Mouse (Mus musculus) limb, embryonic 10.5 days (tissue): Measurements from ENCODE around the gene Kif12. TPM values are rescaled to one million over a fixed set of nuclear protein-coding genes. Genes with fewer than 3 reads are reported as not detected.
A peak's percentile ranks its signal among the peaks of the same experiment; 100 is the strongest.

Experiments
- DNase-seq: peaks from one replicate; pipeline ENCODE4 v3.0.0-alpha.2; 2017; ENCODE audit warnings: low spot score
- H3K27ac ChIP-seq: fragments of 300-500 bp; sonication (generic); 2 replicates; pipeline ENCODE4 v1.5.1; 2016; ENCODE audit warnings: mild to moderate bottlenecking
- H3K27me3 ChIP-seq: fragments of 300-500 bp; sonication (generic); 2 replicates; pipeline ENCODE4 v1.6.1; 2016; ENCODE audit warnings: low read depth, mild to moderate bottlenecking; ENCODE audit not compliant: poor library complexity, severe bottlenecking
- H3K36me3 ChIP-seq: fragments of 300-500 bp; sonication (generic); 2 replicates; pipeline ENCODE4 v1.6.1; 2016; ENCODE audit warnings: mild to moderate bottlenecking, moderate library complexity
- H3K4me1 ChIP-seq: fragments of 300-500 bp; sonication (generic); 2 replicates; pipeline ENCODE4 v1.6.1; 2016
- H3K4me3 ChIP-seq: fragments of 300-500 bp; sonication (generic); 2 replicates; pipeline ENCODE4 v1.5.1; 2016; ENCODE audit warnings: mild to moderate bottlenecking, moderate library complexity
- H3K9me3 ChIP-seq: fragments of 300-500 bp; sonication (generic); replicated peaks from 2 replicates; pipeline ENCODE4 v1.6.1; 2016; ENCODE audit warnings: mild to moderate bottlenecking
- WGBS: fragments of 180-500 bp; shearing (Covaris S2); methylation state at CpG from one replicate; pipeline ENCODE4 v1.1.7; 2016; 5-methylcytosine and 5-hydroxymethylcytosine counted together
- polyA plus RNA-seq: library from polyadenylated mRNA; unstranded; fragments of >200 nt; fragmentation: Nextera tagmentation; extraction: Ambion mirVana; gene quantifications from 2 replicates; pipeline ENCODE4 v1.2.1, GENCODE M21; 2016

Gene Kif12
- polyA plus RNA-seq, 1 experiment from 2014 or later: 0.08 TPM

- no peak overlapping the region for H3K4me3 ChIP-seq
- peaks cover 18% of the 10 kb centered on the region for H3K4me1 ChIP-seq
- 80% methylated on average over 2 of the region's 2 CpGs for WGBS
- H3K27me3 ChIP-seq: no peaks in the 10 kb centered on the region
- H3K27ac ChIP-seq: peak overlapping the region; percentile 53; the same call in 1 of the 2 replicates
- no peaks in the 10 kb centered on the region for H3K9me3 ChIP-seq
- H3K36me3 ChIP-seq: no peaks in the 10 kb centered on the region
- DNase-seq: no peak
These were observed 22.4 kb upstream of the Kif12 start for GRCm38 (mm10) chr4:63194366-63194765.

- WGBS: 69% methylated on average over 5 of the region's 5 CpGs
- H3K27me3 ChIP-seq: no peaks in the 10 kb centered on the region
- peak overlapping the region; percentile 30; the same call in 1 of the 2 replicates for H3K27ac ChIP-seq
- peaks cover 18% of the 10 kb centered on the region for H3K4me1 ChIP-seq
- H3K4me3 ChIP-seq: no peak overlapping the region
- no peak for DNase-seq
- H3K9me3 ChIP-seq: no peaks in the 10 kb centered on the region
- no peaks in the 10 kb centered on the region for H3K36me3 ChIP-seq
These were observed 19.7 kb upstream of the Kif12 start for GRCm38 (mm10) chr4:63191641-63192040.

- WGBS: 75% methylated on average over 21 of the region's 21 CpGs
- Histone ChIP-seq H3K4me1 (peaks cover 14% of the 10 kb centered on the region), H3K9me3 (no peaks in the 10 kb centered on the region), H3K27ac (peak overlapping the region; percentile 71), H3K4me3 (no peak overlapping the region), H3K27me3 (0 out of 2 replicates have a peak, but pooled peaks cover 3% of the 10 kb centered on the region), H3K36me3 (no peaks in the 10 kb centered on the region)
- peak; percentile 44 for DNase-seq
These were observed 14.4 kb upstream of the Kif12 start for GRCm38 (mm10) chr4:63186281-63186870.

- Histone ChIP-seq H3K27ac (peak overlapping the region; percentile 30; the same call in 1 of the 2 replicates), H3K27me3 (0 out of 2 replicates have a peak, but pooled peaks cover 3% of the 10 kb centered on the region), H3K9me3 (no peaks in the 10 kb centered on the region), H3K36me3 (no peaks in the 10 kb centered on the region), H3K4me3 (no peak overlapping the region), H3K4me1 (peaks cover 4% of the 10 kb centered on the region)
- peak; percentile 77 for DNase-seq
- 11% methylated on average over 5 of the region's 5 CpGs for WGBS
These were observed 9.6 kb upstream of the Kif12 start for GRCm38 (mm10) chr4:63181556-63181955.

GRCm38 (mm10) chr4:63171122-63171521, 809 bp downstream of the Kif12 start:
- Histone ChIP-seq H3K4me3 (no peak overlapping the region), H3K4me1 (no peaks in the 10 kb centered on the region)
- no peak for DNase-seq

GRCm38 (mm10) chr4:63170061-63170460, 1.9 kb downstream of the Kif12 start:
- 87% methylated on average over 4 of the region's 4 CpGs for WGBS
- no peak overlapping the region for H3K27ac ChIP-seq
- peaks cover 37% of the 10 kb centered on the region for H3K27me3 ChIP-seq
- H3K4me3 ChIP-seq: no peak overlapping the region
- H3K36me3 ChIP-seq: no peaks in the 10 kb centered on the region
- H3K9me3 ChIP-seq: no peaks in the 10 kb centered on the region
- no peaks in the 10 kb centered on the region for H3K4me1 ChIP-seq
- no peak for DNase-seq

More at GRCm38 (mm10) chr4:63171122-63171521, 809 bp downstream of the Kif12 start:
- Histone ChIP-seq H3K9me3 (no peaks in the 10 kb centered on the region), H3K36me3 (no peaks in the 10 kb centered on the region), H3K27ac (no peak overlapping the region), H3K27me3 (peaks cover 37% of the 10 kb centered on the region)
- 40% methylated on average over 24 of the region's 24 CpGs for WGBS

GRCm38 (mm10) chr4:63166323-63166722, 5.6 kb downstream of the Kif12 start:
- Histone ChIP-seq H3K36me3 (no peaks in the 10 kb centered on the region), H3K4me3 (no peak overlapping the region), H3K4me1 (no peaks in the 10 kb centered on the region), H3K27me3 (peaks cover 22% of the 10 kb centered on the region), H3K27ac (no peak overlapping the region), H3K9me3 (no peaks in the 10 kb centered on the region)
- DNase-seq: no peak
- 94% methylated on average over 5 of the region's 5 CpGs for WGBS

GRCm38 (mm10) chr4:63165636-63166035, 6.3 kb downstream of the Kif12 start:
- H3K27ac ChIP-seq: no peak overlapping the region
- H3K4me3 ChIP-seq: no peak overlapping the region
- 92% methylated on average over 4 of the region's 4 CpGs for WGBS

GRCm38 (mm10) chr4:63158961-63159592, 12.9 kb downstream of the Kif12 start:
- Histone ChIP-seq H3K4me1 (no peaks in the 10 kb centered on the region), H3K4me3 (no peak overlapping the region), H3K27ac (peak overlapping the region; percentile 19; the same call in 1 of the 2 replicates), H3K9me3 (no peaks in the 10 kb centered on the region), H3K36me3 (no peaks in the 10 kb centered on the region), H3K27me3 (no peaks in the 10 kb centered on the region; the same call in 1 of the 2 replicates)
- 22% methylated on average over 5 of the region's 5 CpGs for WGBS
- peak; percentile 85 for DNase-seq

More at GRCm38 (mm10) chr4:63165636-63166035, 6.3 kb downstream of the Kif12 start:
- Histone ChIP-seq H3K4me1 (no peaks in the 10 kb centered on the region), H3K27me3 (peaks cover 16% of the 10 kb centered on the region), H3K36me3 (no peaks in the 10 kb centered on the region), H3K9me3 (no peaks in the 10 kb centered on the region)
- no peak for DNase-seq

- Histone ChIP-seq H3K27me3 (no peaks in the 10 kb centered on the region; the same call in 1 of the 2 replicates), H3K4me3 (no peak overlapping the region), H3K9me3 (no peaks in the 10 kb centered on the region), H3K36me3 (no peaks in the 10 kb centered on the region), H3K4me1 (no peaks in the 10 kb centered on the region), H3K27ac (no peak overlapping the region)
- DNase-seq: no peak
- WGBS: 92% methylated on average over 7 of the region's 7 CpGs
These were observed 13.7 kb downstream of the Kif12 start for GRCm38 (mm10) chr4:63158192-63158591.

- WGBS: 71% methylated on average over 8 of the region's 8 CpGs
- Histone ChIP-seq H3K4me3 (no peak overlapping the region), H3K27me3 (no peaks in the 10 kb centered on the region; the same call in 1 of the 2 replicates), H3K36me3 (no peaks in the 10 kb centered on the region), H3K9me3 (no peaks in the 10 kb centered on the region), H3K4me1 (no peaks in the 10 kb centered on the region), H3K27ac (no peak overlapping the region)
- no peak for DNase-seq
These were observed 15.0 kb downstream of the Kif12 start for GRCm38 (mm10) chr4:63156726-63157634.

GRCm38 (mm10) chr4:63155596-63155995, 16.3 kb downstream of the Kif12 start:
- Histone ChIP-seq H3K27ac (no peak overlapping the region), H3K36me3 (no peaks in the 10 kb centered on the region), H3K9me3 (no peaks in the 10 kb centered on the region), H3K27me3 (no peaks in the 10 kb centered on the region; the same call in 1 of the 2 replicates), H3K4me3 (no peak overlapping the region), H3K4me1 (no peaks in the 10 kb centered on the region)
- DNase-seq: no peak
- 80% methylated on average over 2 of the region's 2 CpGs for WGBS
